In genomic region chr9:53994528-53994927, GRCm38 (mm10) we compare ENCODE assay signal across 1 mouse cellular context.
TF ChIP-seq lines count a peak whose summit lies in the region.

No protein-coding gene starts in this region.

TF ChIP-seq in CH12.LX, 34 proteins besides CTCF, POLR2A, EP300 and RAD21:
- TF ChIP-seq USF2 (conservative IDR thresholded peaks at IDR 0.05; ENCODE audit: low read depth, low read length) (no peak), SMC3 (IDR thresholded peaks at IDR 0.05; ENCODE audit: low read depth, low read length) (peak; percentile 26)
